Mouse (Mus musculus): ENCODE measurements around the gene Dlg3.

GRCm38 (mm10) chrX:100741940-100742339 is 25.6 kb upstream of the Dlg3 start:
- TF ChIP-seq CTCF (IDR thresholded peaks at IDR 0.05; ENCODE audit: borderline replicate concordance, extremely low read depth, insufficient read depth, insufficient read length) (peak; percentile 70), POLR2A (IDR thresholded peaks at IDR 0.05; ENCODE audit: borderline replicate concordance, extremely low read depth, insufficient read depth, insufficient read length, poor library complexity, severe bottlenecking) (no peak)

All from brain, embryonic 14.5 days (tissue).